ENCODE assay signal across 13 mouse cellular contexts in genomic region chr2:103896160-103896559, GRCm38 (mm10).
DNase-seq lines count a peak whose midpoint lies in the region; ATAC-seq and TF ChIP-seq lines count a peak whose summit lies in the region.
"Had no signal": no experiment of that assay in that cellular context is flagged by ENCODE, and none has a peak within 500 bp of the region (broad histone marks: within the 10 kb centered on the region; RNA-seq: fewer than 3 reads in every experiment).

No protein-coding gene starts in this region.

- no peak for TF ChIP-seq CTCF in liver, postnatal 0 days (IDR thresholded peaks at IDR 0.05; ENCODE audit: low read depth)

- peaks cover 46% of the 10 kb centered on the region for H3K4me1 ChIP-seq in forebrain, embryonic 10.5 days
- no peaks in the 10 kb centered on the region for H3K4me1 ChIP-seq in forebrain, embryonic 14.5 days (ENCODE audit: control insufficient read depth, insufficient read depth, low read length)
- H3K4me1 ChIP-seq in heart, embryonic 13.5 days = peaks cover 70% of the 10 kb centered on the region
- peaks cover 58% of the 10 kb centered on the region for H3K4me1 ChIP-seq in liver, postnatal 0 days (ENCODE audit: insufficient read depth)
- H3K4me1 ChIP-seq: embryonic facial prominence, embryonic 13.5 days had no signal

- H3K36me3 ChIP-seq in forebrain, embryonic 10.5 days (replicated peaks) = no peaks in the 10 kb centered on the region
- H3K36me3 ChIP-seq in forebrain, embryonic 14.5 days (ENCODE audit: control insufficient read depth, insufficient read depth, low read length) = no peaks in the 10 kb centered on the region
- no peaks in the 10 kb centered on the region for H3K36me3 ChIP-seq in heart, embryonic 13.5 days
- no peaks in the 10 kb centered on the region for H3K36me3 ChIP-seq in liver, postnatal 0 days (replicated peaks; ENCODE audit: insufficient read depth, low read length)
- H3K36me3 ChIP-seq: embryonic facial prominence, embryonic 13.5 days had no signal

- peaks cover 9% of the 10 kb centered on the region; the same call in 1 of the 2 replicates for H3K27me3 ChIP-seq in forebrain, embryonic 10.5 days (ENCODE audit: poor library complexity, severe bottlenecking)
- no peaks in the 10 kb centered on the region for H3K27me3 ChIP-seq in forebrain, embryonic 14.5 days (replicated peaks; ENCODE audit: control insufficient read depth, insufficient read depth, low read length)
- peaks cover 56% of the 10 kb centered on the region for H3K27me3 ChIP-seq in heart, embryonic 13.5 days (replicated peaks)
- H3K27me3 ChIP-seq in liver, postnatal 0 days (ENCODE audit: insufficient read depth, low read length) = no peaks in the 10 kb centered on the region
- H3K27me3 ChIP-seq: embryonic facial prominence, embryonic 13.5 days had no signal

- no peak for DNase-seq in forebrain, embryonic 10.5 days (ENCODE audit: extremely low spot score, low spot score)
- DNase-seq in forebrain, embryonic 14.5 days (ENCODE audit: low spot score) = no peak
- peak; percentile 49 for DNase-seq in adrenal gland, postnatal 25 days
- DNase-seq in liver, postnatal 0 days = peak; percentile 38
- no peak for DNase-seq in left cerebral cortex, adult 8-10 months (ENCODE audit: low spot score in 2 of 2)
- DNase-seq in embryo, embryonic 11 days = no peak
- DNase-seq in thymus, postnatal 10 days (ENCODE audit: low spot score in 2 of 2) = no peak
- DNase-seq: gastrocnemius, postnatal 36 days; midbrain, embryonic 14.5 days; right cerebral cortex, adult 18-20 months had no signal

- ATAC-seq in forebrain, embryonic 14.5 days = no peak
- peak; percentile 49; the same call in 1 of the 2 replicates for ATAC-seq in heart, embryonic 13.5 days (ENCODE audit: extremely low read depth, insufficient number of reproducible peaks, low FRiP score, low TSS enrichment)
- peak; percentile 8; the same call in 1 of the 2 replicates for ATAC-seq in liver, postnatal 0 days

- no peak overlapping the region for H3K4me3 ChIP-seq in forebrain, embryonic 10.5 days
- H3K4me3 ChIP-seq in forebrain, embryonic 14.5 days (ENCODE audit: low read depth, low read length) = no peak overlapping the region
- no peak overlapping the region for H3K4me3 ChIP-seq in heart, embryonic 13.5 days
- no peak overlapping the region for H3K4me3 ChIP-seq in liver, postnatal 0 days (ENCODE audit: low read depth, low read length)
- H3K4me3 ChIP-seq: embryonic facial prominence, embryonic 13.5 days; left cerebral cortex, adult 2 months had no signal

- peak; percentile 68 for TF ChIP-seq EP300 in liver, postnatal 0 days (IDR thresholded peaks at IDR 0.05; ENCODE audit: low read depth)

- WGBS in forebrain, embryonic 10.5 days = 76% methylated on average over 5 of the region's 5 CpGs
- WGBS in forebrain, embryonic 14.5 days = 62% methylated on average over 5 of the region's 5 CpGs
- 4% methylated on average over 5 of the region's 5 CpGs for WGBS in heart, embryonic 13.5 days
- WGBS in liver, postnatal 0 days (ENCODE audit: insufficient replicate concordance) = 21% methylated on average over 5 of the region's 5 CpGs

- H3K27ac ChIP-seq in forebrain, embryonic 10.5 days = peak overlapping the region; percentile 69
- H3K27ac ChIP-seq in forebrain, embryonic 14.5 days (ENCODE audit: low read depth, low read length) = no peak overlapping the region
- H3K27ac ChIP-seq in heart, embryonic 13.5 days (replicated peaks) = peak overlapping the region; percentile 88
- peak overlapping the region; percentile 96 for H3K27ac ChIP-seq in liver, postnatal 0 days (ENCODE audit: low read depth)
- H3K27ac ChIP-seq: embryonic facial prominence, embryonic 13.5 days; left cerebral cortex, adult 2 months had no signal

- H3K9ac ChIP-seq in forebrain, embryonic 14.5 days (ENCODE audit: low read length) = no peak overlapping the region
- 0 out of 2 replicates have a peak overlapping the region, but pooled peaks have one; percentile 33 for H3K9ac ChIP-seq in heart, embryonic 13.5 days
- peak overlapping the region; percentile 54 for H3K9ac ChIP-seq in liver, postnatal 0 days (replicated peaks)
- H3K9ac ChIP-seq: embryonic facial prominence, embryonic 13.5 days had no signal

- H3K9me3 ChIP-seq in forebrain, embryonic 10.5 days = no peaks in the 10 kb centered on the region
- H3K9me3 ChIP-seq in forebrain, embryonic 14.5 days (replicated peaks; ENCODE audit: control insufficient read depth, low read length) = no peaks in the 10 kb centered on the region
- H3K9me3 ChIP-seq in heart, embryonic 13.5 days = no peaks in the 10 kb centered on the region; the same call in 1 of the 2 replicates
- H3K9me3 ChIP-seq in liver, postnatal 0 days (ENCODE audit: low read length) = no peaks in the 10 kb centered on the region
- H3K9me3 ChIP-seq: embryonic facial prominence, embryonic 13.5 days had no signal

- H3K4me2 ChIP-seq in forebrain, embryonic 14.5 days (ENCODE audit: low read length) = no peak overlapping the region
- H3K4me2 ChIP-seq in heart, embryonic 13.5 days = peak overlapping the region; percentile 37
- peak overlapping the region; percentile 65 for H3K4me2 ChIP-seq in liver, postnatal 0 days (ENCODE audit: low read depth, low read length)
- H3K4me2 ChIP-seq: embryonic facial prominence, embryonic 13.5 days had no signal

Comparison
In these comparisons a context has a peak if more than half of its experiments do, and no peak if none do; other contexts are left out.
1. DNase-seq: peak in adrenal gland, postnatal 25 days (single experiment) and liver, postnatal 0 days (single experiment); none in forebrain, embryonic 10.5 days (single experiment), forebrain, embryonic 14.5 days (single experiment), left cerebral cortex, adult 8-10 months (0 of 2), embryo, embryonic 11 days (single experiment) and thymus, postnatal 10 days (0 of 2).